Mouse (Mus musculus) testis, adult 2 months (tissue): ENCODE data around the gene Serpinb9. TPM values are rescaled to one million over a fixed set of nuclear protein-coding genes. Genes with fewer than 3 reads are reported as not detected.

ENCODE experiments used
- H3K27ac ChIP-seq: fragments of 200-500 bp; 2 replicates; pipeline ENCODE4 v1.5.1; 2012; ENCODE audit warnings: low read depth, low read length; ENCODE audit not compliant: control insufficient read depth, insufficient read depth
- H3K27me3 ChIP-seq: fragments of 200-500 bp; 2 replicates; pipeline ENCODE4 v1.6.1; 2012; ENCODE audit warnings: mild to moderate bottlenecking, low read length, moderate library complexity; ENCODE audit not compliant: control insufficient read depth, insufficient read depth
- H3K36me3 ChIP-seq: fragments of 200-500 bp; 2 replicates; pipeline ENCODE4 v1.6.1; 2012; ENCODE audit warnings: mild to moderate bottlenecking, low read length; ENCODE audit not compliant: control insufficient read depth, insufficient read depth
- H3K4me1 ChIP-seq: fragments of 200-500 bp; 2 replicates; pipeline ENCODE4 v1.6.1; 2012; ENCODE audit warnings: low read length; ENCODE audit not compliant: control insufficient read depth, insufficient read depth
- H3K4me3 ChIP-seq: fragments of 200-500 bp; 2 replicates; pipeline ENCODE4 v1.5.1; 2012; ENCODE audit warnings: low read depth, mild to moderate bottlenecking, low read length, moderate library complexity, mixed read lengths; ENCODE audit not compliant: control insufficient read depth
- CTCF ChIP-seq: fragments of 200-500 bp; IDR thresholded peaks from 2 replicates; pipeline ENCODE4 v1.5.1; 2012; ENCODE audit warnings: low read depth, mild to moderate bottlenecking, inconsistent platforms, low read length, moderate library complexity; ENCODE audit not compliant: control insufficient read depth, insufficient read depth, insufficient replicate concordance
- POLR2A ChIP-seq: fragments of 200-500 bp; IDR thresholded peaks from 2 replicates; pipeline ENCODE4 v1.6.1; 2012; ENCODE audit warnings: low read depth, mild to moderate bottlenecking, inconsistent platforms, low read length, moderate library complexity; ENCODE audit not compliant: control insufficient read depth
- polyA plus RNA-seq: library from polyadenylated mRNA; depleted of rRNA; stranded (reverse); fragments of >200 nt; gene quantifications from 2 replicates; pipeline ENCODE4 v1.2.3, GENCODE M21; 2012

Gene Serpinb9
- polyA plus RNA-seq, 1 experiment, result 2.1 TPM

- H3K36me3 ChIP-seq, result no peaks in the 10 kb centered on the region
- H3K4me3 ChIP-seq, result no peak overlapping the region
- no peak for TF ChIP-seq CTCF
- no peak for TF ChIP-seq POLR2A
- no peaks in the 10 kb centered on the region for H3K4me1 ChIP-seq
- H3K27me3 ChIP-seq, result no peaks in the 10 kb centered on the region
- H3K27ac ChIP-seq, result peak overlapping the region; percentile 74
Observed at GRCm38 (mm10) chr13:33003523-33004413, 718 bp downstream of the Serpinb9 start.

- Histone ChIP-seq H3K36me3 (no peaks in the 10 kb centered on the region), H3K27ac (peak overlapping the region; percentile 74), H3K4me1 (no peaks in the 10 kb centered on the region), H3K4me3 (peak overlapping the region; percentile 57), H3K27me3 (no peaks in the 10 kb centered on the region)
- TF ChIP-seq POLR2A, result 0 out of 2 replicates have a peak, but pooled peaks have one; percentile 36
- TF ChIP-seq CTCF, result peak; percentile 61
Observed at GRCm38 (mm10) chr13:33004414-33005105, 1.5 kb downstream of the Serpinb9 start.

GRCm38 (mm10) chr13:33005501-33006075 is 2.5 kb downstream of the Serpinb9 start:
- H3K4me1 ChIP-seq, result no peaks in the 10 kb centered on the region
- no peaks in the 10 kb centered on the region for H3K36me3 ChIP-seq
- no peak overlapping the region for H3K4me3 ChIP-seq
- H3K27me3 ChIP-seq, result no peaks in the 10 kb centered on the region
- H3K27ac ChIP-seq, result no peak overlapping the region
- TF ChIP-seq CTCF, result no peak
- no peak for TF ChIP-seq POLR2A

GRCm38 (mm10) chr13:33006555-33006954 is 3.5 kb downstream of the Serpinb9 start:
- Histone ChIP-seq H3K36me3 (no peaks in the 10 kb centered on the region), H3K4me1 (no peaks in the 10 kb centered on the region), H3K27me3 (no peaks in the 10 kb centered on the region), H3K4me3 (no peak overlapping the region), H3K27ac (no peak overlapping the region)
- TF ChIP-seq POLR2A, result no peak
- no peak for TF ChIP-seq CTCF

GRCm38 (mm10) chr13:33012395-33012794 is 9.3 kb downstream of the Serpinb9 start:
- Histone ChIP-seq H3K4me3 (no peak overlapping the region), H3K27ac (no peak overlapping the region), H3K4me1 (no peaks in the 10 kb centered on the region), H3K36me3 (no peaks in the 10 kb centered on the region), H3K27me3 (no peaks in the 10 kb centered on the region)
- TF ChIP-seq POLR2A (no peak), CTCF (no peak)

- TF ChIP-seq POLR2A (no peak), CTCF (no peak)
- H3K27me3 ChIP-seq, result no peaks in the 10 kb centered on the region
- no peaks in the 10 kb centered on the region for H3K36me3 ChIP-seq
- no peak overlapping the region for H3K27ac ChIP-seq
- no peak overlapping the region for H3K4me3 ChIP-seq
- H3K4me1 ChIP-seq, result no peaks in the 10 kb centered on the region
Observed at GRCm38 (mm10) chr13:33013271-33013670, 10.2 kb downstream of the Serpinb9 start.

- no peak for TF ChIP-seq CTCF
- no peak for TF ChIP-seq POLR2A
Observed at GRCm38 (mm10) chr13:33022371-33022770, 19.3 kb downstream of the Serpinb9 start.

More at GRCm38 (mm10) chr13:33022371-33022770, 19.3 kb downstream of the Serpinb9 start:
- no peaks in the 10 kb centered on the region for H3K36me3 ChIP-seq
- no peak overlapping the region for H3K4me3 ChIP-seq
- H3K27me3 ChIP-seq, result no peaks in the 10 kb centered on the region
- H3K27ac ChIP-seq, result no peak overlapping the region
- H3K4me1 ChIP-seq, result no peaks in the 10 kb centered on the region
